Mouse (Mus musculus) cerebellum, postnatal 10 days (tissue): Measurements from ENCODE around the gene Hdac1.

Experiments used
- DNase-seq, 2 experiments: peaks; one replicate each; pipeline ENCODE4 v3.0.0; 2021; ENCODE audit warnings: mixed read lengths in 2 of 2

Hdac1 gene

DNA sequence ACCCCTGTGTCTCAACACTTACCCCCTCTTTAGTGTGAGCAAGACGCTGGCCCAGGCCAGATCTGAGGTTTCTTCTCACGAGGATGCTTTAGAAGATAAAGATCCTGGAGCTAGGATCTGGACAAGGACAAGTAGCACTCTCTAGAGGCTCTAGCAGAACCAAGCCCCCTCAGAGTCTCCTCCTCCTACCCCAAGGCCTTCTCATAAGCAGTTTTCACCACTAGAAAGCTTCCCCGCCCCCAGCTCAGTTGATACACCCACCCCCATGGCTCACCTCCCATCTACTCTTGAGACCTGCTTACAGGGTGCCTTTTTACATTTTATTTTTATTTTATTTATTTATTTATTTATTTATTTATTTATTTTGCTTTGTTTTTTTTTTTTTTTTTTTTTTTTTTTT is 32.9 kb downstream of the Hdac1 start:
- peak in 1 of 2 experiments; percentile 26 for DNase-seq

GRCm38 (mm10) chr4:129508834-129509600 is 33.5 kb downstream of the Hdac1 start:
- DNase-seq, result peak; percentile 85 to 86

GRCm38 (mm10) chr4:129508237-129508515 is 34.3 kb downstream of the Hdac1 start:
- DNase-seq, result no peak

GRCm38 (mm10) chr4:129507434-129508236 is 34.9 kb downstream of the Hdac1 start:
- no peak for DNase-seq

DNA sequence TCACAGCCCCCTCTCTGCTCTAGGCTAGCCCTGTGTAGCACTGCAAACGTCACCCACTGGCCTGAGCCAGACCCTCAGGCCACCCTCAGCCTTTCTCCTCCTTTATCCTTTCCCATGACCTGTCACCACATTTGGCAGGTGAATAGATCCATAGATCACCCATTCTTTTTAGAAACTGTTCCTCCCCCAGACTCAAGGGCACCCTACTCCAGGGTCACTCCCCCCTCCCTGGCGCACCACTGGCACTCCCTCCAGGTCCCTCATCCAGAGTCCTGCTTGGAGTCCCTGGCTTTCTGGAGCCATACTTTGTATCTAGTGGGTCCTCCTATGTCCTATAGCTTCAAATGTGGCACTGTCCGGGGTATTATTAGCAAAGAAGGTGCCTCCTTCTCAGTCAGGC is 37.0 kb downstream of the Hdac1 start:
- no peak for DNase-seq

DNA sequence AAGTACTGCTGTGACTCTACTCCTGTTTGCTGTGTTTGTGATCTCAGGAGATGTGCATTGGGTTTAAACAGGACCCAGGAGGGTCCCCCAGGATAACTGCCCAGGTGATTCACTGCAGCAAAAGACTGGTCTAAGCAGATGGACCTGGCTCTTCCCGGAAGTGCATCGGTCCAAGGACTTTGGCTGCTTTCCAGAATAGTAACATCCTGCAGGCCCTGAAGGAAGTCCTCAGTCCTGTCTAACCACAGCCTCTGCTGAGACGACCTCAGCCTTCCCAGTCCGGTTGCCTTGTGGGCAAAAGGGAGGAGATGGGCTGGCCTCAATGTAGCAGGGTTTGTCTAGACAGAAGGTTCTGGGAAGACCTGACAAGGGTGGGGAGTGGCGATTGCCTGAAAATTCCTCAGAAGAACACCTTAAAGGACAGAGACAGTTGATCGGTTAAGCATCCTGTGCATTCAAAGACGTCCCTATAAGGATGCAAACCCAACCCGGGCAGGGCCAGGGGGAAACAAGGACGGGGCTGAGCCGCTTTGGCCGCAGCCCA is 39.5 kb downstream of the Hdac1 start:
- DNase-seq, result peak; percentile 48 to 63

GRCm38 (mm10) chr4:129502327-129502888 is 40.1 kb downstream of the Hdac1 start:
- DNase-seq, result peak in 1 of 2 experiments; percentile 28

DNA sequence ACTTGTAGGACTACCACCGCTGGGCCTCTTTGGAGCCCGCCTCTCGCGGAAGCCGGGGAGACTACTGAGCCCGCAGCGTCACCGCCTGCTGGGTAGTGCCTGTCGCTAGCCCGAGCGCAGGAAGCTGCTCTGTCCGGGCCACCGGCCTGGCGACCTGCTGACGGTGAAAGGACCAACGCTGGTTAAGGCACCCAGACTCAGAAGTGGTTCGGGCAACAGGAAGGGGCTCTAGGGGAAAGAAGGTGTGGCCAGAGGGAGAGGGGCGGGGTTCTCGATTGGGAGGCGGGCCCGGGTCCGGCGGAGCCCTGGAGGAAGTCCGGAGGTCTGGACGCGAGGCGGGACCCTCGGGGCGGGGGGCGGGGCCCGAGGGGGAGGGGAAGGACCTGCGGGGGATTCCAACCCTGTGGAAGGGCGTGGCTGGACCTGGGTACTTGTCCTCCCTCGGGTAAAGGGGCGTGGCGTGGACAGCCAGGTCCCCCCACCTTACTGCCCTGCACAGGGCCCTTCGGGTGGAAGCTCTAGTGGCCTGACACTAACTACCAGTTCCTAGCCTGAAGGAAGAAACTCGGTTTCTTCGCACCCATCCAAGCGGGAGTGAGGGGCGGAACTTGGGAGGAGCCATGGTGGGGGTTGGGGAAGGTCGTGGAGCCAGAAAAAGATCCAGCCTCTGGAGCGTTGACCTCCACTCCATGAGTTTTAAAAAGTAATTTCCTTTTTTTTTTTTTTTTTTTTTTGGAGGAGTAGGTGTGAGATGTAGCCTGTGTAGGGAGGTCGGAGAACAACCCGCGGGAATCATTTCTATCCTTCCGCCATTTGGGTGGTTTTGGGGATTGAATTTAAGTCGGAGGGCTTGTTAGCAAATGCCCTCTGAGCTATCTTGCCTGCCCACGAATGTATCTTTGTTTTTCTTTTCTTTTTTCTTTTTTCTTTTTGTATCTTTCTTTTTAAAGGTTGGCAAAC is 41.6 kb downstream of the Hdac1 start:
- peak; percentile 75 to 85 for DNase-seq

GRCm38 (mm10) chr4:129500017-129500416 is 42.5 kb downstream of the Hdac1 start:
- DNase-seq, result no peak

- DNase-seq, result no peak
These were observed 43.6 kb downstream of the Hdac1 start for GRCm38 (mm10) chr4:129498941-129499340.

GRCm38 (mm10) chr4:129496631-129497030 is 45.9 kb downstream of the Hdac1 start:
- no peak for DNase-seq

- DNase-seq, result peak; percentile 43 to 63
These were observed 46.6 kb downstream of the Hdac1 start for GRCm38 (mm10) chr4:129495672-129496562.

DNA sequence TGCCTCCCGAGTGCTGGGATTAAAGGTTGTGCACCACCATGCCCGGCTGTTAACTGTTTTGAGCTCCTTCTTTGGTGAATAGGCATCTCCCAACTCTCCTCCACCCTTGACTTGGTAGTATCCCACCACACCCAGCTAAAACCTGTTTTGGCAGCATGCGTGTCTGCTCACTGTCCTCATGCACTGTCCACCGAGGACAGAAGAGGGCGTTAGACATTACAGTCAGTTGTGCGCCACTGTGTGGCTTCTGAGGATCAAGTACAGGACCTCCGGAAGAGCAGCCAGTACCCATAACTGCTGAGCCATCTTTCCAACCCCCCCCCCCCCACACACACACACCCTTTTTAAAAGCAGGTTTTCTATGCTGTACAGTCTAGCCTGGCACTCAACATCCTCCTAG is 47.8 kb downstream of the Hdac1 start:
- DNase-seq, result peak in 1 of 2 experiments; percentile 37

DNA sequence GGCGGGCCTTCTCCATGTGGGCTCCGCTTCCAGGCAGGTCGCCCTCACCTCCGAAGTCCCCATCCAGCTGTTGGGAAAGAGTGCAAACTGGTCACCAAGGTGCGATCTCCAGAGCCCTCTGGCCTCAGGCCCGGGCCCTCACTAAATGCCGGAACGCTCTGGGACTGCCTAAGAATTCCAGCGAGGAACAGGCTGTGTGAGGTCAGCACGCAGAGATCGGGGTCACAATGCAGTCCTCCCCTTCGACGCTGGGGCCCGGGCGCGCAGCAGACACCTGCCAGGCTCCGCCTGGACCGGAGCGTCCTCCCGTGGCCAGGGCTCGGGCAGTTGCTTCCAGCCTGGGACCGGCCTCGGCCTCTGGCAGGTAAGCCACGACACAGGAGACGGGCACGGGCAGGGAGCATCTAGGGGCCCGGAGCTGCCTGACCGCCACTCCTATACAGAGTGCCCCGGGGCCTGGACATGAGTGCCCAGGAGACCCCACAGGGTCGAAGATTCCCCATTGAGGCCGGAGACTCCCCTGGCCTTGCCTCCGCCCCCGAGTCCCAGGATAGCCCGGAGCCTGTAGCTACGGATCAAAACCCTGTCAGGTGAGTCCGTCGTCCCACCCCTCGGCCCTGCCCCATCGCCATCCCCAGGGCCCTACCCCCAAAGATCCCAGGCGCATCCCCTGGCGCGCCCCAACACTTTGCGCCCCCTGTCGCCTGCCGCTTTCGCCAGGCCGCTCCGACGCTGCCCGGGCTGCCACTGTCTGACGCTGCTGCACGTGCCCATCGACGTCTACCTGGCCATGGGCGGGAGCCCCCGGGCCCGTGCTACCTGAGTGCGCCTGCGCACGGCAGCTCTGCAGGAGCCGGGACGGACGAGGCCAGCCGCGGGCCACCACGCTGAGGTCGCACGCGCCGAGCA is 51.3 kb downstream of the Hdac1 start, which contains the start of the genes Tssk3 and Fam229a:
TSS of gene Tssk3 (minus strand) at position 51 of the 909 bp plus-strand sequence.
TSS of gene Fam229a (plus strand) at position 219 of the 909 bp plus-strand sequence.
- DNase-seq, result peak; percentile 73

DNA sequence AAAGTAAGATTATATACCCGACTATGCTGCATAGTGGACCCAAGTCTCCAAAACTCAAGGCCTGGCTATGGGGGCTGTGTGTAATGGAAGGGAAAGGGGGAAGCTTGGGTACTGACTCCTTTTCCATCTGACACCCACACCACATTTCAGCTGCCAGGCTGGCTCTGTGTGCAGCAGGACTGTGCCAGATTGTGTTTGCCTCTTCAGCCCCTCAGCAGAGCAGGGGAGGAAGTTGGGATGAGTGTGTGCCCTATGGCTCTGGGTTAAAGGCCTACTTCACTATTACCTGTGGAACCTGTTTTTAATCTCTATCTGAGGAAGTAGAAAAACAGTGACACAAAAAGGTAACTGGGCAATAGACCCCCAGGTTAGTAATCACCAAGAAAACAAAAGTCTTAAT is 61.4 kb downstream of the Hdac1 start:
- DNase-seq, result no peak

GRCm38 (mm10) chr4:129479863-129480262 is 62.6 kb downstream of the Hdac1 start:
- no peak for DNase-seq

- DNase-seq, result no peak
These were observed 66.5 kb downstream of the Hdac1 start for GRCm38 (mm10) chr4:129476047-129476446.
